Mouse (Mus musculus): ENCODE measurements around the gene Vav2.

DNA sequence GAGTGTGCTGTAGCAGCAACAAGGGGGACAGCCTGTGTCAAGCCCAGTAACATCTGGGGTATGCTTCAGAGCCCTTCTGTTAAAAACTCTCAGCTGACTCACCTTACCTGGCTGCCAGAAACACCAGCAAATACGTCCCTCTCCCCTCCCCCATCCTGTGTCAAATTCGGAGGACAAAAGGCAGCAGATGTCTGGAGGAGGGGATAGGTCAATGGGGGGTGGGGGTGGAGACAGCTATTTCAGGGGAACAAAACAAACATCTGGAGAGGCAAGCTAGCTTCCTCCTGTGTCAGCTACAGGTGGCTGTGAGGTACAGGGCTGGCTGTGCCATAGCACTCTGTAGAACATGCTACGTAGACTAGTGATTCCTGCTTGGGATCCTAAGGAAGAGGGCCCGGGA, 49.0 kb downstream of the Vav2 start:
- no peak for TF ChIP-seq GATA1 (IDR thresholded peaks at IDR 0.05; ENCODE audit: borderline replicate concordance, low read length)
- TF ChIP-seq CTCF (IDR thresholded peaks at IDR 0.05; ENCODE audit: low read depth, low read length): no peak
- TF ChIP-seq TAL1 (conservative IDR thresholded peaks at IDR 0.05; ENCODE audit: low read depth, low read length): no peak
